Mouse (Mus musculus): ENCODE results near the gene Phf21a.
A peak's percentile ranks its signal among the peaks of the same experiment; 100 is the strongest.
"Not testable (repeated sequence)": the region's sequence is repeated elsewhere in the genome, so short reads cannot be mapped to it uniquely, and the experiment has no call there.

The Phf21a gene

DNA sequence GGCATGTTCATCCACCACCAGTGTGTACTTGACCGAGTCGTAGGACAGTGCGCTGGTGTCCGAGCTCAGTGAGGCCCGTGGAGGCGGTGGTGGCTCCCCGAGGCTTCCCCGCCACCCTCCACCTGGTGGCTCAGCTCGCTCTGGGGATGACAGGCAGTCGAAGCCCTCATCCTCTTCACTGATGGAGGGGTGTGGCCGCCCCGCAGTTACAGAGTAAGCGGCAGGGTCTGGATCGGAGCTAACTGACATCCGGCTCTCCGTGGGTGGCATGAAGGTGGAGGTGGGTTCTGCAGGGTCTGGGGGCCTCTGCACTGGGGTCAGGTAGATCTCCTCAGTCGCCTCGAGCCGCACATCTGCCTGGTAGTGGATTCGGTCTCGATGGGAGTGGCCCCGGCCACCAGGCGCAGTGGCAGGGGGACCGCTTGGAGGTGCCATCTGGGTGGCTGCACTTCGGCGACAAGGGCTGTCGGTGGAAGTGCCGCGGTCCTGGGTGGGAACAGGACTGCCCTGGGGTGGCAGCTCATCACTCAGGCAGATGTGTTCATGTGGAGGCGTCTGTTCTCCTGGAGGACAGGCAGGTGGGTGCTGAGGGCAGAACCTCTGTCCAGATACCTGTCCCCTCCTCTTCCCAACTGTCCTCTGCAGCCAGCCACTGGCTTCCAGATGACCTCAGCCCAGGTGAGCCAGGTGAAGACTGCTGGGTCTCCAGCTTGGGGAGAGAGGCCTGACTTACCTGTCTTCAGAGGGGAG lies 294.1 kb downstream of the Phf21a start:
- DNase-seq, result peak in 1 of 2 experiments; percentile 27

DNA sequence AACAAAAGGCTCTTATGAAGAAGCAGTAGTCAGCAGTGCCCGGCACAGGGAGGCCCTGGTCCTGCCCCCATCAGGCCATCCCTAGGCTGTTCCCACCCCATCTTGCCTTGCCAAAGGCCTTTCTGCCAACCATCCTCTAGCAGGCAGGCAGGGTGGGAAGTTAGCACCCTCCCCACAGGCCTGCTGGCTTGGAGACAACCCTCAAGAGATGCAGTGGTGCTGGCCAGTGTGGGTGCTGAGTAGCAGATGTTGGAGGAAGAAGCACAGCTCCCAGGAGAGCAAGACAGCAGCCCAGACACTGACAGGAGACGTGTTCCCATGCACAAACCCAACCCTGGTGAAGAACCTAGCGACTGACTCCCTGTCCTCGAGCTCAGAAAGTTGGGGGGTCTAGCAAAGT lies 294.7 kb downstream of the Phf21a start:
- DNase-seq, result no peak

DNA sequence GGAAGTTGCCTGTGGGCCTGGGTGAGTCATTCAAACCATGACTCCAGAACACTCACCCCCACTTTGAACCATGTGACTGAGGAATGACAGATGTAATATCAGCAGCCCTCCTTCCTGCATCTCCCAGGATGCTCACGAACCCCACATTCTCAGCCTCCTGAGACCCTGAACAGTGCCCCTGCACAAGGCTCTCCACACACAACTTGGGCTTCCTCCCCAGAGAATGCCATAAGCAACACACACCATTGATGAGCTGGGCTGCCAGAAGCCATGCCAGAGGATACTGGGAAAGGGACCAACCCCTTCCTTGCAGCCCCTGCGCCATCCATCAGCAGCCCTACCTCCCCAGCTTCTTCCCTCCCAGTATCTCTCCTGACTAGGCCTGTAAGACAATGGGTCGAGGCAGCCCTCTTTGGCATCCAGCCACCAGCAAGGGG lies 295.2 kb downstream of the Phf21a start:
- no peak for DNase-seq

DNA sequence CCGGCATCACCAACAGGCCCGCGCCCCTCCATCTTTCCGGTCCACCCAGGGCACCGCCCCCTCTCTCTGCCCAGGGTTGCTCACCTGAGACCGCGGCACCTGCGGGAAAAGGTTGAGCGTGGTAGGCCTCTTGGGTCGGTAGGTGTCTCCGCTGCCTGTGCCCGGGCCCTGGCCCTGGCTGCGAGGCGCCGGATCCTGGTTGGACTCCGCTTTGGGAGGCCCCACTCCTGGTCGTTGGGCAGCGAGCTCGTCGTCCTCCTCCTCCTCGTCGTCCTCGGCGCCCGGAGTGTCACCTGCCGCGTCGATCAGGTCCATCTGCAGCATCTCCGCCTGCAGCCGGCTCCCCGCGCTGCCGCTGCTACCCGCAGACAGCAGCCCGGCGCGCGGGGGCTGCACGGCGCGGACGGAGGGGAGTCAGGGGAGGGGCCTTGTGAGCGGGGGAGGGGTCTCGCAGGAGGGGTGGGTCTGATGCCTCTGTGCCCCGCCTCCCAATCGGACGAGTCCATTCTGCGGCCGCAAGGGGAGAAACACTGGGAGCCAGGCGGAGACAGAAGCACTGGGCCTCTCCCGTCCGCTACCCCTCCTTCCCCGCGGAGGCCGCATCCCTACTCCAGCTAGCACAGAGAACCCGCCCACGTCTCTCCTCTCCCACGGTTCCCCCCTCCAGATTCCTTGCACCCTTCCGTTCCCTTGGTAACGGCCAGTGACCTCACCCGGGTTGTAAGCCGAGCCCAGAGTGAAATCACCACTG lies 296.1 kb downstream of the Phf21a start:
- DNase-seq, result peak; percentile 84 to 93

DNA sequence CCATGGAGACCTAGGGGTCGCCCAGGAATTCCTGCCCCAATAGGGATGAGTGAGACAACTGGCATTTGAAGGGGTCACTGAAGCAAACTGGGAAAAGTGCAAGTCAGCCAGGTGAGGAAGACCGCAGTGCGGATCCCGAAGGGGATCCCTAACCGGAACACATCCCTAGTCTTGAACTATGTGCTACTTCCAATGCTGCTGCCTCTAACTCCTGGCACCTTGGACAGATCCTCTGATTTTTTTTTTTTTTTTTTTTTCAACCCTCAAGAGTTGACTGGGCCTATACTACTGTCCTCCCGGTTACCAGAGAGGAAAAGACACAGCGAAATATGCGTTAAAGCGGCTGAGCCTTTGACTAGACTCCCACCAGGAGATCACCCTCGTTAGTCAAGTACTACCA lies 296.7 kb downstream of the Phf21a start:
- no peak for DNase-seq

DNA sequence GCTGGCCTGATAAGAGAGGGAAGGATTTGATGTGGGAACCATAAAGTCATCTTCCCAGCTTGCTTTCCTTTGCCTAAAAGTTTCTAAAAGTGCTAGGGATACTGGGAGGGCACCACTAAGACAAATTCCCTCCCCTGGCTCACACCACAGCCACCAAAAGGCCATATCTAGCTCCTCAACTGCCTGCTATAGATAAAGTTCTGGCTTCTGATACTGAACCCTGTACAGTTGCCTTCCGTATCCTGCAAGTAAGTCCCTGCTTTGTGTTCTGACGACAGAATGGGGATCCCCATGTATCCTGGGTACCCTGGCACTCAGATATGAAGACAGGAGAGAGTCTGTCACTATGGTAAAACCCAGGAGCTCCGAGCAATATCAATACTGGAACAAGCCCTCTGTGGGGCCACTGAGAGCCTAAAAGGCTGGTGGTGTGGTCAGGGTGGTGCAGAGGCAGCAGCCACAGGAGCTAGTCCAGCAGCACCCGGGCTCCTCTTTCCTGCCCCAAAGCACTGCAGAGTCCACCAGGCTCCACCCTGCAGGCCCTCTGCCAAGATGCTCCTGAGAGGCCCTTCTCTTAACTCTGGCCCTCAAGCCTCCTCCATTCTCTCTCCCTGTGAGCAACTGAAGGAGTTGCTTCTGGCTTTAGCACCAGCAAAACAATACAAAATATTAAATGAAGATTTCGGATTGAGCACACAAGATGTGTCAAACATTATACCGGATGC lies 297.5 kb downstream of the Phf21a start:
- DNase-seq, result peak; percentile 66 to 69

DNA sequence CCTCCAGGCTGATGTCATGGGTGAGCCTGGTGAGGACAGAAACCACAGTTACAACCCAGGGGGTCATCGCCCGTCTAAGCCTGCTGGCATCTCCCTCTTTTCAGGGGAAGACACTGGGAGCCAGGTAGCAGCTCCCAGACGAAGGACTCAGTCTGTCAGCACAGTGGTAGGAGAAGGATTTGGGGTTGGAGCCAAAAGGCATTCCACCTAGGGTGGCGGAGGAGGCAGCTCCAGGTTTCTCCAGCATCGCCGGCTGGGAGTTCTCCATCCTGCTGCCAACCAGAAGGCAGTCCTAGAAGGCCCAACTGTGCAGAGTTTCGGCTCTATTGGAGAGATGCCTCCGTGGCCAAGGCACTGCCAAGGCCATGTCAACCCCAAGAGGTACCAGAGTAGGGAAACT lies 298.2 kb downstream of the Phf21a start:
- peak; percentile 69 to 76 for DNase-seq

DNA sequence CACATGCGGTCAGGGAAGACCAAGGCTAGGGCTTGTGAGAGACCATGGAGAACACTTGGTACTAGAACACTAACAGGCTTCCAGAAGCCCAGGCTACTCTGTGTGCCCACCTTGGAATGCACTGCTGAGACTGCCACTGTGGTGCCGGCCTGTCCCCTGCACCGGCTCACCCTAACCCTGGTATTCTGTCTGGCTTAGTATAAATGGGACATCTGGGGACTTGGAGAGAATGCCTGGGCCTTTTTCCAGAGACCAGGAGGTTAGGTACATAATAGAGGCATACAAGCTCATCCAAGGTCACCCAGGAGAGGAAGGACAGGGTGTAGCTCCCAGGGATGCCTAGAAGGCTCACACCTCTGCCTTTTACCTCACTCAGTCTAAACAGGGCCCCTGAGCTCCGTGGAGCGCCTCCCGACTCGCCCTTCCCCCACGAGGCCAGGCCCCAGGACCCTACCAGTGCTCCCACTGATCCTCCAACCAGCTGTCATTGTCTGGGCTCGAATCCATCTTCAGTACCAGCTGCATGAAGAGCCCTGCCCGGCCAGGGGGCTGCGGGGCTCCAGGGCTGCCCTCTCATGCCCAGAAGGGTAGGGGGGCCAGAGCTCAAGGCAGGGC lies 298.9 kb downstream of the Phf21a start:
- no peak for DNase-seq

DNA sequence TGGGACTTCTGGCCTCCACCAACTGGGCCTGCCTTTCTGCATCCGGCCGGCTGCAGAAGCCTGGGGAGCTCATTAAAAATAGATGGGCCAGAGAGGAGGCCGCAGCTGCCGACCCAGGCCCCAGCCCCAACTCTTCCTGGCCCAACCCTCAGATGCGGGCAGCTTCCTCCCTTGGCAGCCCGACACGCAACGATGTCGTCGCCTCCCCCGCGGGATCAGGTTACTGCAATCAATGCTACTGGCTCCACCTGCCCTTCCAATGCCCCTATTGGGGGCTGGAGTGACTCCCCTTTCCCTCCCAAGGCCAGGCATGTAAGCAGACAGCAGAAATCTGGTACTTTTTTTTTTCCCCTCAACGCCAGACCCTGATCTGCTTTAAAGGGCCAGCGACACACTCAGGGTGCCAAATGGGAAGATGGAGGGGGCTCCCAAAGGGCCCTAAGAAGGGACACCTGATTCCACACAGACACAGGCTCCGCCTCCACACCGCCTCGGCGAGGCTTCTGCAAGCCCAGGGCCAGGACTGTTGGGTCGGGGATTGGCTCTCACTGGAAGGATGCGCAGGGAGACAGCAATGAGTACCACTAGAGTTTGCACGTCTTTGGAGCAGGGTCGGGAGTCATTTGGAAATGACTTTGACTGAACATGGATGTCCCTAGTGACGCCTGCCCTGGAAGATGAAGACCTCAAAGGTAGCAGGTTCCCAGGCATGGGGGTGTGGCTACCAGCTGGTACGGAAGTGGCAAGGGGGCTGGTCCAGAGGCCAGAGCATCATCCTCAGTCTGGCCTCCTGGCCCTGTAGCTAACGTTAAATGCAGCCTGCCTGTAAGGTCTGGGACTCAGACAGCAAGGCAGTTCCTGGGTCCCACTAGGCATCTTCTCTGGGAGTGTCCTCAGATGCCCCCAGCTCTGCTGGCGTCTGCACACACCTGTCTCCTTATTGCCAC lies 299.7 kb downstream of the Phf21a start:
- no peak for DNase-seq

DNA sequence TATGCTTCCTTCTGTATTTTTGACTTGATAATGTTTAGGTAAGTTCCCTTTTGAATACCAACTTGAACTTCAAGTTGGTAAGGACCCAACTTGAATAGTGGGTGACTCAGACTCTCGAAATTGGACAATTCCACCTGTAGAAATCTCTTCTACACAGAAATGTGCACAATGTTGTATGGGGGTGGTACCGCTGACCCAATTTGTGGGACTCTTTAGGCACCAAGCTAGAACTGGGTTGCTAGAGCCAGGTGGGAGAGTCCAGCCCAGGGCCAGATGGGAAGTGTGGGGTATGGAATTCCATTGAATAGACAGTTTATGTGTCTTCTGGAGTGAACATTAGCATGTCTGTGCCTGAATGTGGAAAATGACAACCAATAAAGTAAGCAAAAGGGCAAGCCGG lies 302.6 kb downstream of the Phf21a start:
- DNase-seq, result no peak

DNA sequence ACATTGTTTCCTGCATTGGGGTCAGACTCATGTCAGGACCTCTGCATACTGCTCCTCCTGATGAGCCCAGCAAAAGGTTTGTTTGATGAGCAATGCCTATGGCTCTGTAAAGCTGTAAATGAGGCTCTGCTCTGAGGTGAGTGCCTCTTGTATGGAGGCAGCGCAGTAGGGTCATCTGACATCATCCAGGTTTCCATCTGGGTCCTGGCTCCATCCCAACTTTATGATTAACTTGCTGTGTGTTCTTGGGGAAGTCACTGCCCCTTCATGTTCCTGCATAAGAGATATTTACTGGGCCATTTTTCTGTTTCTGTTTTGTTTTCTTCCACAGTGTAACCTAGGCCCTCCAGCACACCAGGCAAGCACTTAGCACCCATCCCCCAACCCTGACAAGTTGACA lies 304.5 kb downstream of the Phf21a start:
- DNase-seq, result no peak

DNA sequence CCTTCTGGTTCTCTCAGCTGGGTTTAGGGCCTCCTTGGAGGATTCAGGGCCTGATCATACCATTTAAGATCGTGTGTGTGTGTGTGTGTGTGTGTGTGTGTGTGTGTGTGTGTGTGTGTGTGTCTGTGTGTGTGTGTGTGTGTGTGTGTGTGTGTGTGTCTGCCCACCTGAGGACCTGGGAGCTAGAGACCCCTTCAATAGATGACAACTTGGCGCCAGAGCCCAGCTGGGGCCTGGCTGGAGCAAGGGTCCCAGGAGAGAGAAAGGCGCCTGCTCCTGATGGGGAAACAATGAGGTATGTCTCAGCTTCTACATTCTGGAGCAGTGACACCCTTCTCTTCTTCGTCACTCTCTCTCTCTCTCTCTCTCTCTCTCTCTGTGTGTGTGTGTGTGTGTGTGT lies 307.0 kb downstream of the Phf21a start:
- not testable (repeated sequence) for DNase-seq

DNA sequence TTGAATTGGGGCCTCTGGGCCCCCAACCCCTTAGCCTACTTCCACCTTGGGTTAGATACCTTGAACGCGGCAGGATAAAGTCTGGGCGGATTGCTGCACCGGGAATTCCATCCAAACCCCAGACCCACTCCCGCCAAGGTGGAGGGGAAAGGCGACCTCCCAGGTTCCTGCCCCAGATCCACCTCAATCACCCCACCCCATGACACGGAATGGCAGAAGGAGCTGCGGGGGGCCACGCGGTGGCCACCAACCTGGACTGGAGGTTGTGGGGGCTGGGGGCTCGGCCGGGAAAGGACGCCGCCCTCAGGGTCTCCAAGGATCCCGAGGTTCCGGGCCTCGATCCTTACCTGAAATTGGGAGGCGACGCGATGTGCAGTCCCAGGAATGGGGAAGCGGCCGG lies 307.8 kb downstream of the Phf21a start:
- DNase-seq, result peak in 1 of 2 experiments; percentile 65

DNA sequence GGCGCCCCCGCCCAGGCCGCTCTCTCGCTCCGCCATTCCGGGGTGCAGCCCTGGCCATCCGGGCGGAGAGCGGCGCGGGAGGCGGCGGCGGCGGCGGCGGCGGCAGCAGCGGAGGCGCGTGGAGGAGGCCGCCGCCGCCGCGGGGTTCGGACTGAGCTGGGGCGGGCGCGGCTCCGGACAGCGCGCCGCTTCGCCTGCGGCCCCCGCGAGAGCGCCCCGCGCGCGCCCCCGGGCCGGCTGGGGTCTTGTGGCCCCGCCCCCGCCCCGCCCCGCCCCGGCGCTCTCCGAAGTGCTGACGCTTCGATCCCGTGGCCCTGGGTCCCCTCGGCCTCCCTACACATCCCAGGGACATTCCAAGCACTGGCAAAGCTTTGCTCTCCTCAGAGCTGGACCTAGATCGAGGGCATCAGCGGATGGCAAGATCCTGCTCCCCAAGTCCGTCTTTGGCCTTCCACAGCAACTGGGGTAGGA lies 308.2 kb downstream of the Phf21a start, which contains the start of gene Mapk8ip1:
Gene Mapk8ip1, minus strand, starts transcription at position 173 of the 471 bp plus-strand sequence.
- DNase-seq, result peak; percentile 67 to 78

DNA sequence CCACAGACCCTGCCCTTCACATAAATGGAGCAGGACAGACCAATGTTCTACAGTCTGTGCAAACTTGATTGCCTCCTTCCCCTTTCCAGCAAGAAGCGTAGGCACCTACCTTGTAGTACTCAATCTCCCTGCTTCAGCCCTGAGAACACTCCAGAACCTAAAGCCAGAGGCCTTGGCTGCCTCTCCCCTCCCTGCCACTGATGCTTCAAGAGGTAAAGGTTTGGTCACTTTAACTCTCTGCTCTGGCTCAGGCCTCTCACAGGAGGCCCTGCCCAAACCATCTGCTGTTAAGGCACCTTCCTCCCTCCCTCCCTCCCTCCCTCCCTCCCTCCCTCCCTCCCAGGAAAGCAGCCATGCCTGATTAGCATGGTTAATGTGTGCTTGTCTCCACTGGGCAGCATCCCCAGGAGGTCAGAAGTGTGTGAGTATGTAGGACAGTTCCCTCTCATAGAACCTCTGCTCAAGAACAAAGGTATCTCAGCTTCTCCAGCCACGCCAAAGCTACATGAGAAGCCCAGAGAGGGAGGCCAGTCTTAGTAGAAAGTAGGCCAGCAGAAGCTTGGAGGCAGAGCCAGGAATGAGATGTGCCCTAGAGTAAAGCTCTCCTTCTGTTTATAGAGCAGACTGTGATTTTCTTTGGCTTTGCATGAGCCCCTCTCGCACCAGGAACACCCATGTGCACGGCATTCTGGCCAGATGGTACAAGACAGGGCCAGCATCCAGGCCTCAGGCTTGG lies 309.8 kb downstream of the Phf21a start:
- peak; percentile 84 to 88 for DNase-seq

DNA sequence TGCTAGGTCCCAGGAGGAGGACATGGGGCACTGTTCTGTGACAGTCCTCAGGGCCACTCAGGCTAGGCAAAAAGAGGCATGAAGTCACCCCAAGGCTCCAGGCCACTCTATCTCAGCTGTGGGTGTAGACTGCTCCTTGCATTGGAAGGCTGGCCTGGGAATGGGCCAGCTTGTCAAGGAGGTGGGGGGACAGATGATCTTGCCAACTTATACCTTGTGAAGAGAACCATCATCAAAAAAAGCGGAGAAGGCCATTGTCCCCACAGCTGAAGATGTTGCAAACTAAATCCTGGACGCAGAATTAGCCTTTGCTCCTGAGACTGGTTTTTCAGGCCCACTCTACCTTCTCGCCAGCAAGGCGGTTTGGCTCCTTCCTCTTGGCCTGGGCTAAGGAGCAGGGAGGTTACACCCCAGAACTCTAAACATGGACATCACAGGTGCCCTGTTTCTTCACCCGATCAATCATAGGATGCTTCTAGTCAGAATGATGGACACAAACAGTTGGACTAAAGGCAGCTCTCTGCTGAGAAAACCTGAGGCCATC lies 310.9 kb downstream of the Phf21a start:
- DNase-seq, result no peak

DNA sequence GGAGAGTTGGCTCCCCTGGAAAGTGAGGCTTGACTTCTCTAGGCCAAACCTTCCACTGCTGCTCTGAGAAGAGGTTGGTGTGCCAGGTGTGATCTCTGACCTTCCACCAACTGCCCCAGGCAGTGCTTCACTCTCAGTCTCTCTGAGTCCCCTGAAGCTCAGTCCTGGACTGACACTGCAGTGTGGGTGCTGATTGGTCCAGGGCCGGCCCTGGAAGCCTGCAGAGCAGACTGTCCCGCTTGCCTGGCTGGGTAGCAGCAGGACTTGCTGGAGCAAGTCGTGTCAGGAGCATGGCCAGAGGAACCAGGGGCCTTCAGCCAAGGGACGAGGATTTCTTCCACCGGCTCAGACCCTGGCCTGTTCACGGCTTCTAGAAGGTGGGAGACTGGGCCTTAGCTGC lies 311.8 kb downstream of the Phf21a start:
- no peak for DNase-seq

DNA sequence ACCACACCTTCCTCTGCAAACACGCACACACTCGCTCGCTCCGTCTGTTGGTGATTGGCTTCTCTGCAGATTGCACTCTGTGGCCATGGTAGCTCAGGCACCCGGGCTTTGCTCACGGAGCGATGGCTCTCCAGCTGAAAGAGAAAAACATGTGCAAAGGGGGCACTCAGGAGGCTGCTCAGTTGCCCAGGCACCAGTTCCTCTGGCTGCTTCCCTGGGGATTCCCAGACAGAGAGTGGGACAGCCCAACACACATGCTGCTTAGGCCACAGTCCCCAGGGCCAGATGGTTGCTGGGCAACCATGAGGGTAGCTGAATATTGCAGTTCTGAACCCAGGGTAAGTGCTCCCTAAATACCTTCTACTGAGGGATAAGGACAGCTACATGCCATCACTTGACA lies 312.8 kb downstream of the Phf21a start:
- DNase-seq, result no peak

DNA sequence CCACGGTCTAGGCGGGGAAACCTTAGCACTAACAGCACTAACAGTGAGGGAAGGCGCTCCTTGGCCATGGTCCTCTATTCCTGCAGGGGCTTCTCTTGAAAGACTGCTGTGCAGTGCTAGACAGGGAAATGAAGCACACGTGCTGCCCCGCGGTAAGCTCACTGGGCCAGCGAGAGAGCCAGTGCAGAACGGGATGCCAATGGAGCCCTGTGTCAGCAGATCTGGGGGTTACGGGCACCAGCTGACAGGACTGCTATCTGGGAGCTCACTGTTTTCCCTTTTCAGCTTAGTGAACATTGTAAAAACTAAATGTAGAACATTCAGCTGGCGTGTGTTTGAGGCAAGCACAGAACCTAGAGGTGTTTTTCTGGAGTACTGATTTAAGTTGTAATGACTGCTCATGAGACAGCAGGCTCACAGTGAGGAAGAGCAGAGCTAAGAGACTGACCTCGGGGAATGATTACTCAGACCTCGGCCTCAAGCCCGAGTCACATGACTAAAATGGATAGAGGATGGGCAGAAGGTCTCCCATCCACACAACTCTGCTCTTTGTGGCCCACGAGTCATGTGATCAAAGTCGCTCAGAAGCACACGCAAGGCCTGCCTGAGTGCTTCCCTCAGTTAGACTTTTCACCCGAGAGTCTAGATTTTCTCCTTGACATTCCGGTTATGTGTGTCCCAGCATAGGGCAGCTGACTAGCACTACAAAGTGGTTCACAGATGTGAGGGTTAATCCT lies 315.6 kb downstream of the Phf21a start:
- no peak for DNase-seq

DNA sequence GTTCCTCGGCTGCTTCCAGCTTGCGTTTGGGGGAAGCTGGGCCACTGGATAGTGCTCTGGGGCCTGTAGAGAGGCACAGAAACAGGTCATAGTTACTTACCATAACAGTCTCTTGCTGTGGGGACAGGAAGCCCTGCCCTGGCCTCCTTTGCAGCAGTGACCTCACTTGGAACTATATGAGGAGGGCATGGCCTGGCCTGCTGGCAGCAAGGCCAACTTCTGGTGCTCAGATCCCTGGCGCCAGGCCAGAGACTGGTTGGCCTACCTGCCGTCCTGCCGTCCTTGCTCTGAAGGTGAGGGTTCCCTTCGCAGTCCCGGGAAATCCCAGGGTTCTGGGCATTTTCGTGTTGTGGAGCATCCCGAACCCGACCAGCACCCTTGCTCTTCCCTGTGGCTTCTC lies 318.8 kb downstream of the Phf21a start:
- DNase-seq, result peak; percentile 81 to 83
